Mouse (Mus musculus) liver, embryonic 14.5 days (tissue): ENCODE results near the gene Sh2d7.

Source experiments
- CTCF ChIP-seq: IDR thresholded peaks from 2 replicates; pipeline ENCODE4 v1.5.1; 2016; ENCODE audit warnings: antibody characterized with exemption, low read depth, control low read depth
- EP300 ChIP-seq: IDR thresholded peaks from 2 replicates; pipeline ENCODE4 v1.6.1; 2016; ENCODE audit warnings: antibody characterized with exemption, low read depth

GRCm38 (mm10) chr9:54544954-54545315, 6.2 kb downstream of the Sh2d7 start:
- no peak for TF ChIP-seq EP300
- no peak for TF ChIP-seq CTCF
